Comparison of ENCODE assay signal across 29 mouse cellular contexts in genomic region chr15:62191641-62192040, GRCm38 (mm10).
A peak's percentile ranks its signal among the peaks of the same experiment; 100 is the strongest.
DNase-seq lines count a peak whose midpoint lies in the region; ATAC-seq and TF ChIP-seq lines count a peak whose summit lies in the region.
"Had no signal": no experiment of that assay in that cellular context is flagged by ENCODE, and none has a peak within 500 bp of the region (broad histone marks: within the 10 kb centered on the region; RNA-seq: fewer than 3 reads in every experiment).

No protein-coding gene starts in this region.

- DNase-seq in liver, embryonic 11.5 days (ENCODE audit: low spot score), result no peak
- DNase-seq in liver (no peak), MEL (ENCODE audit: low read depth, low spot score) (no peak)
- no peak for DNase-seq in spleen, adult 12 weeks (ENCODE audit: low spot score)
- no peak for DNase-seq in right cerebral cortex, postnatal 14 days
- DNase-seq: adrenal gland, adult 8-10 months; adrenal gland, postnatal 25 days; B cell, adult 2 months; cerebellum, adult 11-12 months; cerebellum, adult 8-10 months; cerebellum, postnatal 10 days; cerebellum, postnatal 36 days; embryo, embryonic 11 days; gastrocnemius, postnatal 10 days; gastrocnemius, postnatal 36 days; heart, adult 2 months; heart, postnatal 10 days; heart, postnatal 36 days had no signal

- WGBS in liver, embryonic 11.5 days, result 88% methylated on average over 1 of the region's 1 CpGs
- 82% methylated on average over 1 of the region's 1 CpGs for WGBS in liver, embryonic 15.5 days (ENCODE audit: insufficient replicate concordance)

- ATAC-seq in liver, embryonic 11.5 days (replicated peaks; ENCODE audit: low FRiP score), result no peak
- ATAC-seq in liver, embryonic 15.5 days (ENCODE audit: insufficient read depth), result no peak
- ATAC-seq: activated CD4-positive, CD25-positive, alpha-beta regulatory T cell, adult 4 months; hindbrain, embryonic 16.5 days had no signal

- H3K4me3 ChIP-seq in liver, embryonic 11.5 days (ENCODE audit: low read depth, low read length), result no peak overlapping the region
- H3K4me3 ChIP-seq in MEL (ENCODE audit: control insufficient read depth in 1 of 2, insufficient read depth in 1 of 2, low read depth in 2 of 2, low read length in 2 of 2), result no peak overlapping the region; a peak in 1 of 4 replicates
- H3K4me3 ChIP-seq in liver, embryonic 15.5 days (replicated peaks), result no peak overlapping the region
- H3K4me3 ChIP-seq: embryonic facial prominence, embryonic 10.5 days; embryonic facial prominence, embryonic 13.5 days; erythroblast, embryonic 14.5 days; forebrain, embryonic 12.5 days; heart, adult 2 months; heart, embryonic 12.5 days; heart, embryonic 15.5 days; hindbrain, embryonic 10.5 days; hindbrain, embryonic 13.5 days had no signal

- no peak for TF ChIP-seq EP300 in MEL (IDR thresholded peaks at IDR 0.05; ENCODE audit: low read depth in 1 of 2, low read length in 2 of 2)

- peaks cover 3% of the 10 kb centered on the region; the same call in 1 of the 2 replicates for H3K36me3 ChIP-seq in liver, embryonic 11.5 days (ENCODE audit: control insufficient read depth, insufficient read depth, low read length)
- peaks cover 12 to 63% of the 10 kb centered on the region in 2 experiments for H3K36me3 ChIP-seq in MEL (ENCODE audit: control insufficient read depth in 1 of 2, insufficient read depth in 2 of 2, low read length in 2 of 2)
- no peaks in the 10 kb centered on the region for H3K36me3 ChIP-seq in liver, embryonic 15.5 days (replicated peaks)
- H3K36me3 ChIP-seq: embryonic facial prominence, embryonic 10.5 days; embryonic facial prominence, embryonic 13.5 days; forebrain, embryonic 12.5 days; heart, embryonic 12.5 days; heart, embryonic 15.5 days; hindbrain, embryonic 10.5 days; hindbrain, embryonic 13.5 days had no signal

- peaks cover 26% of the 10 kb centered on the region for H3K4me1 ChIP-seq in liver, embryonic 11.5 days (replicated peaks; ENCODE audit: control insufficient read depth, insufficient read depth, low read length)
- peaks cover 33 to 39% of the 10 kb centered on the region in 2 experiments for H3K4me1 ChIP-seq in MEL (ENCODE audit: control insufficient read depth in 1 of 2, insufficient read depth in 2 of 2, low read length in 2 of 2)
- peaks cover 36% of the 10 kb centered on the region for H3K4me1 ChIP-seq in liver, embryonic 15.5 days (replicated peaks)
- H3K4me1 ChIP-seq: embryonic facial prominence, embryonic 10.5 days; heart, embryonic 12.5 days; hindbrain, embryonic 10.5 days; hindbrain, embryonic 13.5 days had no signal

- peak overlapping the region; percentile 95 for H3K27ac ChIP-seq in liver, embryonic 11.5 days (ENCODE audit: low read depth, low read length)
- peak overlapping the region; percentile 94 for H3K27ac ChIP-seq in MEL (ENCODE audit: control insufficient read depth, low read depth, low read length)
- peak overlapping the region; percentile 87 for H3K27ac ChIP-seq in liver, embryonic 15.5 days (replicated peaks)
- H3K27ac ChIP-seq: embryonic facial prominence, embryonic 10.5 days; embryonic facial prominence, embryonic 13.5 days; forebrain, embryonic 12.5 days; heart, adult 2 months; heart, embryonic 15.5 days; hindbrain, embryonic 10.5 days; hindbrain, embryonic 13.5 days had no signal

- no peak for TF ChIP-seq RAD21 in MEL (IDR thresholded peaks at IDR 0.05; ENCODE audit: low read depth, low read length)

- TF ChIP-seq CTCF in MEL (IDR thresholded peaks at IDR 0.05 in 2 of 3, conservative IDR thresholded peaks at IDR 0.05 in 1 of 3; ENCODE audit: control insufficient read depth in 1 of 3, insufficient read depth in 1 of 3, low read depth in 2 of 3, low read length in 3 of 3, poor library complexity in 1 of 3, severe bottlenecking in 1 of 3), result no peak

- no peak overlapping the region for H3K4me2 ChIP-seq in liver, embryonic 11.5 days
- H3K4me2 ChIP-seq in liver, embryonic 15.5 days, result peak overlapping the region; percentile 52; the same call in 1 of the 2 replicates
- H3K4me2 ChIP-seq: embryonic facial prominence, embryonic 13.5 days; forebrain, embryonic 12.5 days; heart, embryonic 12.5 days; heart, embryonic 15.5 days; hindbrain, embryonic 13.5 days had no signal

- no peaks in the 10 kb centered on the region for H3K27me3 ChIP-seq in liver, embryonic 11.5 days (replicated peaks; ENCODE audit: control insufficient read depth, insufficient read depth, low read length)
- H3K27me3 ChIP-seq in MEL (ENCODE audit: control insufficient read depth in 1 of 2, insufficient read depth in 2 of 2, low read length in 2 of 2), result no peaks in the 10 kb centered on the region
- no peaks in the 10 kb centered on the region for H3K27me3 ChIP-seq in liver, embryonic 15.5 days
- H3K27me3 ChIP-seq: embryonic facial prominence, embryonic 13.5 days; forebrain, embryonic 12.5 days; heart, embryonic 12.5 days; heart, embryonic 15.5 days; hindbrain, embryonic 13.5 days had no signal

- H3K9ac ChIP-seq in liver, embryonic 11.5 days (ENCODE audit: low read depth, low read length), result no peak overlapping the region; the same call in 1 of the 2 replicates
- H3K9ac ChIP-seq in MEL (ENCODE audit: control insufficient read depth, low read depth, low read length, poor library complexity, severe bottlenecking), result peak overlapping the region; percentile 40
- no peak overlapping the region for H3K9ac ChIP-seq in liver, embryonic 15.5 days
- H3K9ac ChIP-seq: embryonic facial prominence, embryonic 13.5 days; forebrain, embryonic 12.5 days; heart, embryonic 12.5 days; heart, embryonic 15.5 days; hindbrain, embryonic 13.5 days had no signal

- no peaks in the 10 kb centered on the region for H3K9me3 ChIP-seq in liver, embryonic 11.5 days (ENCODE audit: control insufficient read depth, low read length)
- H3K9me3 ChIP-seq in MEL (replicated peaks; ENCODE audit: insufficient read depth, low read length), result no peaks in the 10 kb centered on the region
- H3K9me3 ChIP-seq in liver, embryonic 15.5 days (replicated peaks), result no peaks in the 10 kb centered on the region
- H3K9me3 ChIP-seq: embryonic facial prominence, embryonic 10.5 days; embryonic facial prominence, embryonic 13.5 days; forebrain, embryonic 12.5 days; heart, embryonic 12.5 days; heart, embryonic 15.5 days; hindbrain, embryonic 10.5 days; hindbrain, embryonic 13.5 days had no signal

- peaks cover 11% of the 10 kb centered on the region for H3K79me2 ChIP-seq in MEL (ENCODE audit: control insufficient read depth, insufficient read depth, low read length, poor library complexity)

- no peak for TF ChIP-seq POLR2A in MEL (IDR thresholded peaks at IDR 0.05; ENCODE audit: control insufficient read depth in 1 of 2, insufficient read depth in 1 of 2, low read depth in 1 of 2, low read length in 2 of 2, poor library complexity in 1 of 2)

TF ChIP-seq in MEL, 35 proteins besides CTCF, POLR2A, EP300 and RAD21:
- TF ChIP-seq MYB (IDR thresholded peaks at IDR 0.05; ENCODE audit: low read depth, low read length) (no peak), MXI1 (IDR thresholded peaks at IDR 0.05; ENCODE audit: low read depth, low read length) (no peak), SMC3 (IDR thresholded peaks at IDR 0.05; ENCODE audit: low read depth, low read length) (no peak), CHD1 (IDR thresholded peaks at IDR 0.05; ENCODE audit: low read depth, low read length) (peak; percentile 90; the same call in 1 of the 2 replicates), KAT2A (conservative IDR thresholded peaks at IDR 0.05; ENCODE audit: low read depth, low read length) (no peak), GATA1 (IDR thresholded peaks at IDR 0.05; ENCODE audit: low read depth, low read length) (no peak)
